Mouse (Mus musculus): ENCODE measurements around the gene Rabl6. TPM values are rescaled to one million over a fixed set of nuclear protein-coding genes. Genes with fewer than 3 reads are reported as not detected.

The Rabl6 gene
- total and polyA plus RNA-seq, 3 experiments, result 34.6 to 62.0 (median 55.7) TPM

DNA sequence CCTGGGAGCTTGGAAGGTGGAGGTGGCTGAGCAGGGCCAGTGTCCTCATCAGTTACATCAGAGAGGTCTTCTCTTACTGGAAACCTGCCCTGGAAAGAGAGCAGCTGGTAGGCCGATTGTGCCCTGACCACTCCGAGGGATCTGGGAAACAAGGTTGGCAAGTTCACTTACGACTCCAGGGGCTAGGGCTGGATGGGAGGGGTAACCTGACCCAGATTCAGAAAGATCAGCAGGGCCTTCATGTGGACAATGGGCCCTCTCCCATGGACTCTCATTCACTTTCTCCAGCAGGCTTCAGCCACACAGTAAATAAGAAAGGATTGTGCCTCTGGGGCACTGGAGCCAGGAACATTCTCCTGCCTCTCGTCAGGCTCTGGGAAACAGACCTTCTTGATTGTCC, 23.5 kb downstream of the Rabl6 start:
- in situ Hi-C loops (cut with MboI; ENCODE audit: low pct_ligation_motif_present, low pct_unique_long_range_greater_than_20kb, low sequenced_read_pairs), result no loop called here
- Histone ChIP-seq H3K4me3 (replicated peaks in 1 of 3; ENCODE audit: low read depth in 2 of 3, low read length in 2 of 3, poor library complexity in 1 of 3) (no peak overlapping the region), H3K27ac (ENCODE audit: insufficient read depth, low read depth) (no peak overlapping the region), H3K4me2 (ENCODE audit: insufficient read depth, low read depth, poor library complexity, severe bottlenecking) (no peak overlapping the region), H3K27me3 (replicated peaks) (no peaks in the 10 kb centered on the region), H3K9me3 (replicated peaks; ENCODE audit: low read length) (peaks cover 3% of the 10 kb centered on the region), H3K36me3 (replicated peaks in 1 of 2; ENCODE audit: control insufficient read depth in 1 of 2, insufficient read depth in 1 of 2, low read length in 1 of 2) (peaks cover 55 to 78% of the 10 kb centered on the region in 2 experiments), H3K4me1 (ENCODE audit: control insufficient read depth in 1 of 2, insufficient read depth in 2 of 2) (peaks cover 5 to 24% of the 10 kb centered on the region in 2 experiments; a peak in 3 of 4 replicates), H3K79me2 (replicated peaks; ENCODE audit: control insufficient read depth, extremely low read depth, insufficient read depth, poor library complexity, severe bottlenecking) (no peaks in the 10 kb centered on the region), H3K9ac (ENCODE audit: insufficient read depth, low read depth) (no peak overlapping the region)
- TF ChIP-seq PAX5 (IDR thresholded peaks at IDR 0.05; ENCODE audit: low read length), result no peak
- no peak for TF ChIP-seq MAZ (IDR thresholded peaks at IDR 0.05; ENCODE audit: low read depth, low read length)
- TF ChIP-seq BHLHE40 (IDR thresholded peaks at IDR 0.05; ENCODE audit: low read depth, low read length), result no peak
- no peak for TF ChIP-seq NELFE (IDR thresholded peaks at IDR 0.05; ENCODE audit: low read depth, low read length)
- dilution Hi-C loops (cut with MboI; ENCODE audit: extremely low pct_ligation_motif_present, extremely low pct_unique_long_range_greater_than_20kb, low sequenced_read_pairs), result no loop called here
- no peak for DNase-seq (ENCODE audit: extremely low read depth)

- Histone ChIP-seq H3K9me3 (replicated peaks; ENCODE audit: low read length) (peaks cover 10% of the 10 kb centered on the region), H3K27me3 (replicated peaks) (no peaks in the 10 kb centered on the region), H3K9ac (ENCODE audit: insufficient read depth, low read depth) (no peak overlapping the region), H3K27ac (ENCODE audit: insufficient read depth, low read depth) (no peak overlapping the region), H3K4me1 (ENCODE audit: control insufficient read depth in 1 of 2, insufficient read depth in 2 of 2) (peaks cover 5 to 24% of the 10 kb centered on the region in 2 experiments; a peak in 3 of 4 replicates), H3K4me3 (replicated peaks in 1 of 3; ENCODE audit: low read depth in 2 of 3, low read length in 2 of 3, poor library complexity in 1 of 3) (no peak overlapping the region), H3K4me2 (ENCODE audit: insufficient read depth, low read depth, poor library complexity, severe bottlenecking) (no peak overlapping the region), H3K36me3 (replicated peaks in 1 of 2; ENCODE audit: control insufficient read depth in 1 of 2, insufficient read depth in 1 of 2, low read length in 1 of 2) (peaks cover 53 to 78% of the 10 kb centered on the region in 2 experiments), H3K79me2 (replicated peaks; ENCODE audit: control insufficient read depth, extremely low read depth, insufficient read depth, poor library complexity, severe bottlenecking) (no peaks in the 10 kb centered on the region)
- dilution Hi-C loops (cut with MboI; ENCODE audit: extremely low pct_ligation_motif_present, extremely low pct_unique_long_range_greater_than_20kb, low sequenced_read_pairs), result no loop called here
- in situ Hi-C loops (cut with MboI; ENCODE audit: low pct_ligation_motif_present, low pct_unique_long_range_greater_than_20kb, low sequenced_read_pairs), result no loop called here
- no peak for DNase-seq (ENCODE audit: extremely low read depth)
- TF ChIP-seq RCOR1 (conservative IDR thresholded peaks at IDR 0.05; ENCODE audit: low read depth, low read length) (no peak), MAX (IDR thresholded peaks at IDR 0.05; ENCODE audit: low read length) (no peak), MEF2A (IDR thresholded peaks at IDR 0.05; ENCODE audit: borderline replicate concordance, low read depth, low read length) (no peak), HCFC1 (IDR thresholded peaks at IDR 0.05; ENCODE audit: low read depth, low read length) (no peak), TBP (conservative IDR thresholded peaks at IDR 0.05; ENCODE audit: low read depth, low read length) (no peak), MYC (IDR thresholded peaks at IDR 0.05; ENCODE audit: low read depth, low read length) (no peak), CTCF (conservative IDR thresholded peaks at IDR 0.05 in 1 of 2, IDR thresholded peaks at IDR 0.05 in 1 of 2; ENCODE audit: low read depth in 2 of 2, low read length in 2 of 2) (no peak)
Measured at GRCm38 (mm10) chr2:25584152-25584551, 24.2 kb downstream of the Rabl6 start.

- DNase-seq (ENCODE audit: extremely low read depth), result no peak
- H3K9me3 ChIP-seq (replicated peaks; ENCODE audit: low read length), result peaks cover 16% of the 10 kb centered on the region
- in situ Hi-C loops (cut with MboI; ENCODE audit: low pct_ligation_motif_present, low pct_unique_long_range_greater_than_20kb, low sequenced_read_pairs), result no loop called here
- H3K4me3 ChIP-seq (replicated peaks in 1 of 3; ENCODE audit: low read depth in 2 of 3, low read length in 2 of 3, poor library complexity in 1 of 3), result no peak overlapping the region
- no peaks in the 10 kb centered on the region for H3K27me3 ChIP-seq (replicated peaks)
- H3K79me2 ChIP-seq (replicated peaks; ENCODE audit: control insufficient read depth, extremely low read depth, insufficient read depth, poor library complexity, severe bottlenecking), result no peaks in the 10 kb centered on the region
- peaks cover 49 to 80% of the 10 kb centered on the region in 2 experiments for H3K36me3 ChIP-seq (replicated peaks in 1 of 2; ENCODE audit: control insufficient read depth in 1 of 2, insufficient read depth in 1 of 2, low read length in 1 of 2)
- no peak overlapping the region for H3K27ac ChIP-seq (ENCODE audit: insufficient read depth, low read depth)
- H3K4me2 ChIP-seq (ENCODE audit: insufficient read depth, low read depth, poor library complexity, severe bottlenecking), result no peak overlapping the region
- dilution Hi-C loops (cut with MboI; ENCODE audit: extremely low pct_ligation_motif_present, extremely low pct_unique_long_range_greater_than_20kb, low sequenced_read_pairs), result no loop called here
- TF ChIP-seq NRF1 (IDR thresholded peaks at IDR 0.05; ENCODE audit: low read depth, low read length), result no peak
- no peak for TF ChIP-seq MAX (IDR thresholded peaks at IDR 0.05; ENCODE audit: low read length)
- TF ChIP-seq JUN (IDR thresholded peaks at IDR 0.05; ENCODE audit: insufficient read depth, low read depth, low read length), result no peak
- no peak for TF ChIP-seq IRF4 (IDR thresholded peaks at IDR 0.05; ENCODE audit: low read depth, low read length)
- no peak for TF ChIP-seq MAZ (IDR thresholded peaks at IDR 0.05; ENCODE audit: low read depth, low read length)
- no peak for TF ChIP-seq BHLHE40 (IDR thresholded peaks at IDR 0.05; ENCODE audit: low read depth, low read length)
- TF ChIP-seq ZNF384 (IDR thresholded peaks at IDR 0.05; ENCODE audit: low read depth, low read length), result no peak
- no peak for TF ChIP-seq EP300 (IDR thresholded peaks at IDR 0.05; ENCODE audit: low read length)
- no peak for TF ChIP-seq RCOR1 (conservative IDR thresholded peaks at IDR 0.05; ENCODE audit: low read depth, low read length)
- TF ChIP-seq POLR2AphosphoS2 (IDR thresholded peaks at IDR 0.05; ENCODE audit: low read depth, low read length), result no peak
- TF ChIP-seq MAFK (IDR thresholded peaks at IDR 0.05; ENCODE audit: insufficient replicate concordance, low read length), result no peak
- no peak for TF ChIP-seq RAD21 (IDR thresholded peaks at IDR 0.05; ENCODE audit: low read depth, low read length)
- TF ChIP-seq MYC (IDR thresholded peaks at IDR 0.05; ENCODE audit: low read depth, low read length), result no peak
- TF ChIP-seq SIN3A (IDR thresholded peaks at IDR 0.05; ENCODE audit: low read length), result no peak
- no peak for TF ChIP-seq ZKSCAN1 (IDR thresholded peaks at IDR 0.05; ENCODE audit: borderline replicate concordance, low read depth, low read length)
- no peak for TF ChIP-seq TCF12 (IDR thresholded peaks at IDR 0.05; ENCODE audit: low read depth, low read length)
- no peak for TF ChIP-seq SMC3 (IDR thresholded peaks at IDR 0.05; ENCODE audit: low read depth, low read length)
- no peak for TF ChIP-seq NELFE (IDR thresholded peaks at IDR 0.05; ENCODE audit: low read depth, low read length)
- H3K4me1 ChIP-seq (ENCODE audit: control insufficient read depth in 1 of 2, insufficient read depth in 2 of 2), result peaks cover 5 to 24% of the 10 kb centered on the region in 2 experiments; a peak in 3 of 4 replicates
- H3K9ac ChIP-seq (ENCODE audit: insufficient read depth, low read depth), result no peak overlapping the region
Measured at GRCm38 (mm10) chr2:25583571-25583970, 24.8 kb downstream of the Rabl6 start.

Data from CH12.LX (cell line).